Mouse (Mus musculus): ENCODE measurements at regions not wholly inside any gene's neighbourhood (a gene's known extent, or its start where the extent isn't known, plus 50 kb on each side); places are given as distances from the start of the nearest gene placed in this dataset.

DNA sequence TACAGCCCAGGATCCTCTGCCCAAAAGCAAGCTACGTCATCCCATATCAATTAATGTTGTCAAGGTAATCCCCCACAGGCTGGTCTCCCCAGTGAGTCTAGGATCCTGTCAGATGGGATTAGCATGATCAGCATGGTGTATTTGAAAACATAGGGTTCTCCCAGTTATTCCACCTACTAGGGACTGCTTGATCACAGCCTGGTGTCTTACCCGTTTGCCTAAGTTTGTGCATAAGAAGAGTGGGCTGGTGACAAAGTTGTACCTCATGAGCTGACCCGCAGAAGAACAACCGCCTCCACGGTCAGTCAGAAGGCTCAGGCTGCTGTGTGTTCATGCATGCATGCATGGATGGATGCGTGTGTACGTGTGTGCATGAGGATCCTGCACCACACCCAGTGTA, 108.9 kb upstream of the Tbx3 start:
- no peaks in the 10 kb centered on the region for H3K9me3 ChIP-seq
- H3K27me3 ChIP-seq (replicated peaks): no peaks in the 10 kb centered on the region; the same call in 1 of the 2 replicates
- no peak for ATAC-seq (ENCODE audit: insufficient read depth, low FRiP score, low read depth)
- no peak overlapping the region for H3K4me3 ChIP-seq (replicated peaks)
- H3K4me1 ChIP-seq: peaks cover 9% of the 10 kb centered on the region
- H3K36me3 ChIP-seq: no peaks in the 10 kb centered on the region
- no peak overlapping the region for H3K9ac ChIP-seq
- no peak overlapping the region for H3K27ac ChIP-seq
- WGBS: 90% methylated on average over 7 of the region's 7 CpGs
- H3K4me2 ChIP-seq: no peak overlapping the region

DNA sequence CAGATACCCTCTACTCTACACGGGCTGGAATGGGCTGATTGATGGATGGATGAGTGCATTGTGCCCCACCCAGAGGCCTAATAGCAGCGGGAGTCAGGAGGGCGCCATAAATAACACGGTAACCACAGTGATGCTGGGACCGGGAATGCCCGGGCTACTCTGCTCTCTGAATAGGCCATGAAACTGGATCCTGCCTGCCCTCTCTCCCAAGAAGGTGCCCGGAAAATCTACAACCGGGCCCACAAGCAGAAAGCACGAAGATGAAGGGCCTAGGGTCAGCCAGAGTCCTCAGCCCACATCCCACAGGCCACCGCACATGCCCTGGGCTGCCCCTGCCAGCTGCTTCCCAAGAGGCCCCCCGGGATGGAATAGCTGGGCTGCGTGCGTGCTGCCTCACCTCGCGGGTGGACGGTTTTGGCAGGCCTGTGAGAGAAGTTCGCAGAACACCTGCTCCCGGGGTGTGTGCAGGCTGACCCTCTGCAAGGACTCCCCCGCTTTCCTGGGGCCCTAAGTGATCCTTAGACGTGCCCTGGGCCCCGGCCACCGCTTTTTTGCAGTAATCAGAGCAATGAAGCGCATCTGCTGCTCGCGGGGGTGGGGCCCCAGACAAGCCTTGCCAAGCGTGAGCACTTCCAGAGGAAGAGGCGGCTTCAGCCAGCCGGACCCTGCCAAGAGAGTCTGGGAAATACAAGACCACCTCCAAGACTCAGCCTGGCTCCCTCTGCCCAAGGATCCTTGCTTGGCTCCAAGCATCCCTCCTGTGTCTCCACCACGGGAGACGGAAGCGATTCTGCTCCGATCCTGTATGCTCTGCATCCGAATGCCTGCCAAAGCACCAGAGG, 106.7 kb upstream of the Tbx3 start:
- 16% methylated on average over 33 of the region's 33 CpGs for WGBS
- Histone ChIP-seq H3K9ac (no peak overlapping the region), H3K9me3 (no peaks in the 10 kb centered on the region), H3K4me2 (peak overlapping the region; percentile 32), H3K27me3 (replicated peaks) (no peaks in the 10 kb centered on the region; the same call in 1 of the 2 replicates), H3K4me3 (replicated peaks) (0 out of 2 replicates have a peak overlapping the region, but pooled peaks have one; percentile 8), H3K27ac (no peak overlapping the region), H3K36me3 (no peaks in the 10 kb centered on the region), H3K4me1 (peaks cover 9% of the 10 kb centered on the region)
- no peak for ATAC-seq (ENCODE audit: insufficient read depth, low FRiP score, low read depth)

DNA sequence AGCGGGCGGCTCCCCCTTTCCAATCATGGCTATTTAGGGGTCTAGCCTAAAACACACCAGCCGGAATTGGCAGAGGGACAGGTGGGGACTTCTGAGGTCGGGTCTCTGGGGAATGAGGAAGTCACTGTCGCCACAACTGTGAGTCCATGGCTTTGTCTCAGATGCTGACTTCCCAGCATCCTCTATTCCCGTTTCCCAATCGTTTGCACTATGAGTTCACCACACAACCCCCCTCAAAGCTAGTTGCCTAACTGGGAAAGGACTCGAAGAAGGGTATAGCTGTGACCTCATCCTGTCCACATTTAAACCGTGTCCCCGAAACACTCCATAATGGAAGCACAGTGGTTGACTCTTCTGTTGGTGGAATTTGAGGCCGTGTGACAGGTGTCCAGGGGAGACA, 102.8 kb upstream of the Tbx3 start:
- WGBS: 78% methylated on average over 11 of the region's 11 CpGs
- Histone ChIP-seq H3K36me3 (no peaks in the 10 kb centered on the region), H3K4me1 (peaks cover 16% of the 10 kb centered on the region), H3K9me3 (no peaks in the 10 kb centered on the region), H3K27ac (no peak overlapping the region), H3K4me3 (replicated peaks) (no peak overlapping the region), H3K27me3 (replicated peaks) (no peaks in the 10 kb centered on the region; the same call in 1 of the 2 replicates), H3K9ac (no peak overlapping the region), H3K4me2 (no peak overlapping the region)
- ATAC-seq (ENCODE audit: insufficient read depth, low FRiP score, low read depth): no peak

DNA sequence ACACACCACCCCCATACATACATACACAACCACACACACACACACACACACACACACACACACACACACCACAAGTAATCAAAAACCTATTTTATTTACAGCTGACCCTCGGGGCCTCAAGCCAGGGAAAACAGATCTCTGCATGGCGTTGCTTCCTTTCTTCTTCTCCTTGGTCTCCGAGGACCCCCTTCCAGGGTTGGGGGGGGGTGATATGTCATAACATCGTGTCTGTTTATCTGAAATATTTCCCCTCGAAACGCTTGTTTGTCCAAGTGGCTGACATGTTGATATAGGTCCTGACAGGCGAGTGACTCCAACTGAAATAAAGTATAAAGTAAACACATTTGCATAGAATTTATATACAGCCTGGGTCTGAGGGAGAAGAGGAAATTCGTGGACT, 100.4 kb upstream of the Tbx3 start:
- Histone ChIP-seq H3K9ac (no peak overlapping the region), H3K27me3 (replicated peaks) (no peaks in the 10 kb centered on the region), H3K4me3 (replicated peaks) (no peak overlapping the region), H3K4me2 (no peak overlapping the region), H3K36me3 (no peaks in the 10 kb centered on the region), H3K27ac (no peak overlapping the region), H3K9me3 (no peaks in the 10 kb centered on the region), H3K4me1 (0 out of 2 replicates have a peak, but pooled peaks cover 7% of the 10 kb centered on the region)
- WGBS: 26% methylated on average over 8 of the region's 8 CpGs
- ATAC-seq (ENCODE audit: insufficient read depth, low FRiP score, low read depth): no peak

DNA sequence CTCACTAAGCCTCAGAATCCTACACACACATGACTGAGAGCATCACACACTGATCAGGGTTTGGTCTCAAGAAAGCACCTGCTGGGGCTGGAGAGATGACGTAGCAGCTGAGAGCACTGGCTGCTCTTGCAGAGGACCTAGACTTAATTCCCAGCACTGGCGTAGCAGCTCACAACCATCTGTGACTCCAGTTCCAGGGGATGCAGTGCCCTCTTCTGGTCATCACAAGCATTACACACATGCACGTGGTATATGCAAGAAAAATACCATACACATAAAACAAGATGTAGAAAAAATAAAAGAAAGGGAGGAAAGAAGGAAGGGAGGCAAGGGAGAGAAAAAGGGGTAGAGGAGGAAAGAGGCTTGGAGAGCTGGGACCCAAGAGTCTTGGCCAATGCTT, 98.8 kb upstream of the Tbx3 start:
- Histone ChIP-seq H3K4me2 (no peak overlapping the region), H3K4me1 (0 out of 2 replicates have a peak, but pooled peaks cover 7% of the 10 kb centered on the region), H3K27me3 (replicated peaks) (no peaks in the 10 kb centered on the region), H3K36me3 (no peaks in the 10 kb centered on the region), H3K27ac (no peak overlapping the region), H3K4me3 (replicated peaks) (no peak overlapping the region), H3K9ac (no peak overlapping the region), H3K9me3 (no peaks in the 10 kb centered on the region)
- WGBS: 95% methylated on average over 3 of the region's 3 CpGs
- no peak for ATAC-seq (ENCODE audit: insufficient read depth, low FRiP score, low read depth)

DNA sequence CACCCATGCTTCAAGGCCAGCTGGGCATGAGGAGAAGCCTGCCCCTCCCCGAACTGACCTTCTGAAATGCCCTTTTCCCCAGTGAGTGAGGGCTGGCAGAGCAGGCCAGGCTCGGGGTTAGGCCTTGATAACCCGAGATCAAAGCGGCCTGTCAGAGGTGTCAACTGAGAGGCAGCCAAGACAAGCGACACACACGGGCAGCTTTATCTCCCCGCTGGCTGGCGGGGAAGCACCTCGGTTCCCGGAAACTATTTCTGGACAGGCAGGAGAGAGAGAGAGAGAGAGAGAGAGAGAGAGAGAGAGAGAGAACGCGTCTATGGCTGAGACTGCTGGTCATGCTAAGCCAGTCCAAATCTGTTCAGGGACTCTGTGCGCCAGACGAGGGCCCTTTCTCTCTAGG, 95.3 kb upstream of the Tbx3 start:
- no peaks in the 10 kb centered on the region for H3K36me3 ChIP-seq
- no peak overlapping the region for H3K4me3 ChIP-seq (replicated peaks)
- H3K27ac ChIP-seq: no peak overlapping the region
- H3K9ac ChIP-seq: no peak overlapping the region
- no peaks in the 10 kb centered on the region for H3K27me3 ChIP-seq (replicated peaks)
- 0 out of 2 replicates have a peak, but pooled peaks cover 3% of the 10 kb centered on the region for H3K4me1 ChIP-seq
- 19% methylated on average over 14 of the region's 14 CpGs for WGBS
- ATAC-seq (ENCODE audit: insufficient read depth, low FRiP score, low read depth): no peak; the same call in 1 of the 2 replicates
- no peaks in the 10 kb centered on the region for H3K9me3 ChIP-seq
- no peak overlapping the region for H3K4me2 ChIP-seq

DNA sequence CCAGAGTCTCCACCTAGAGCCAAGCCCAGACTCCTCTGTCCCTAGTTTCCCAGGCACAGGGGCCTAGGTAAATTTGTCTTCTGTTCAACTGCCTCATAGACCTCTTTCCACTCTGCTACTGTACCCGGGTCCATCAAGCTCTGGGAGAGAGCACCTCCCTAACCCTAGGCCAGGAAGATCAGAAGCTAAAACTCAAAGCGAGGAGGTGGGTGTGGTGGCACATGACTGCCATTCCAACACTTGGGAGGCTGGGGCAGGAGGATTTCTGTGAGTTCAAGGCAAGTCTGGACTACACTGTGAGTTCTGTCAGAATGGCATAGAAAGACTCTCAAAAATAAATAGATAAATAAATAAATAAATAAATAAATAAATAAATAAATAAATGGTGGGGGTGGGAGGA, 91.2 kb upstream of the Tbx3 start:
- Histone ChIP-seq H3K27me3 (replicated peaks) (no peaks in the 10 kb centered on the region), H3K4me2 (no peak overlapping the region), H3K9me3 (no peaks in the 10 kb centered on the region), H3K27ac (no peak overlapping the region), H3K4me3 (replicated peaks) (no peak overlapping the region), H3K36me3 (no peaks in the 10 kb centered on the region), H3K4me1 (no peaks in the 10 kb centered on the region), H3K9ac (no peak overlapping the region)
- no peak for ATAC-seq (ENCODE audit: insufficient read depth, low FRiP score, low read depth)
- WGBS: 79% methylated on average over 2 of the region's 2 CpGs

DNA sequence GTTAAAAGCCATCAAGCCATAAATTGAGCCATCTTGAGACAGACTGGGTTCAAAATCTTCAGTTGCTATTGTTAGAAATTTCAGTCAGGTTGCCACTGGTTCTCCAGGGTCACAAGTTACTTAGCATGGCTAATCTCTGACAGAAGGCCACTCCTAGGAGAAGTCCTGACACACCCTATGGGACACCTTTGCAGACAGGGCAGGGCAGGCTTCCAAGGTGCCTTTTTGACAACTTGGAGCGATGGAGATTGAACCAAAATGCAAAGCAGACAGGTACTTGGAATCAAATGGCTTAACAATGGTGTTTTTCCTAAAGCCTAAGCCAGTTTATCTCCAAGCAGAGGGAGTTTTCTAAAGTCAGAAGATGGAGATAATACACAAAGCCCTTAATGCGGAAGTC, 90.7 kb upstream of the Tbx3 start:
- 71% methylated on average over 2 of the region's 2 CpGs for WGBS
- H3K9me3 ChIP-seq: no peaks in the 10 kb centered on the region
- no peak for ATAC-seq (ENCODE audit: insufficient read depth, low FRiP score, low read depth)
- H3K36me3 ChIP-seq: no peaks in the 10 kb centered on the region
- no peak overlapping the region for H3K4me2 ChIP-seq
- no peaks in the 10 kb centered on the region for H3K4me1 ChIP-seq
- no peak overlapping the region for H3K27ac ChIP-seq
- H3K27me3 ChIP-seq (replicated peaks): no peaks in the 10 kb centered on the region
- H3K4me3 ChIP-seq (replicated peaks): no peak overlapping the region
- no peak overlapping the region for H3K9ac ChIP-seq

DNA sequence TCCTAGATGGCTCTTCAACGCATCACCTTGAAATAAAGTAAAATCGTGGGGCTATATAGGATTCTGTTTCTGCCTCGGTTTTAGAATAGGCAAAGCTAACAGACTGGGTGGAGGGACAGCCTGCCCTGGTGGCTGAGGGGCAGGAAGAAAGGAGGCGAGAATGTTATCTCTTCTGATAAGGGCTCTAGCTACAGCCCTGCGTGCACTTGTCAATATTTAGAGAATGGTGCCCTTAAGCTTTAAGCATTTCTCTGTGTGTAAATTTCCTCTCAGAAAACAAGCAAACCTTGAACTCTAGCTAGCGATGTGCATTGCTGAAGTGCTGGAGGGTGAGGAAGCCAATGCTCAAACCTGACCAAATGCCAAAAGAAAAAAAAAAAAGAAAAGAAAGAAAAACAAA, 90.1 kb upstream of the Tbx3 start:
- no peaks in the 10 kb centered on the region for H3K27me3 ChIP-seq (replicated peaks)
- no peak overlapping the region for H3K4me2 ChIP-seq
- WGBS: 28% methylated on average over 6 of the region's 6 CpGs
- no peaks in the 10 kb centered on the region for H3K36me3 ChIP-seq
- no peak overlapping the region for H3K4me3 ChIP-seq (replicated peaks)
- no peak overlapping the region for H3K9ac ChIP-seq
- no peak for ATAC-seq (ENCODE audit: insufficient read depth, low FRiP score, low read depth)
- H3K27ac ChIP-seq: no peak overlapping the region
- no peaks in the 10 kb centered on the region for H3K4me1 ChIP-seq
- no peaks in the 10 kb centered on the region for H3K9me3 ChIP-seq

DNA sequence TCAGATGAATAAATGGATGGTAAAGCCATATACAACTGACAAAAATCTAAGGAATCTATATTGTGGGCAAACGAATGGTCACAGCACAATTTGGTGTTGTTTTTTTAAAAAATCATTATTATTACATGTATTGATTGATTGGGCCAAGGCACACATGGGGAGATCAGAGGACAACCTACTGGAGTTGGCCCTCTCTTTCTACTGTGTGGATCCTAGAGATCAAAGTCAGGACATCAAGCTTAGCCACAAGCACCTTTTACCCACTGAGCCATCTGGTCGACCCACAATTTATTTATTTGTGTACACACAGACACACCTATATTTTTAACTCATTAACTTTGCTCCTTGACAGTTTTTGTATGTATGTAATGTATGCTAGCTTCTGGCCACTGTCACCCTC, 89.7 kb upstream of the Tbx3 start:
- Histone ChIP-seq H3K9ac (no peak overlapping the region), H3K4me1 (no peaks in the 10 kb centered on the region), H3K9me3 (no peaks in the 10 kb centered on the region), H3K4me2 (no peak overlapping the region), H3K4me3 (replicated peaks) (no peak overlapping the region), H3K36me3 (no peaks in the 10 kb centered on the region), H3K27ac (no peak overlapping the region), H3K27me3 (replicated peaks) (no peaks in the 10 kb centered on the region)
- ATAC-seq (ENCODE audit: insufficient read depth, low FRiP score, low read depth): no peak
- WGBS: 28% methylated on average over 2 of the region's 2 CpGs

DNA sequence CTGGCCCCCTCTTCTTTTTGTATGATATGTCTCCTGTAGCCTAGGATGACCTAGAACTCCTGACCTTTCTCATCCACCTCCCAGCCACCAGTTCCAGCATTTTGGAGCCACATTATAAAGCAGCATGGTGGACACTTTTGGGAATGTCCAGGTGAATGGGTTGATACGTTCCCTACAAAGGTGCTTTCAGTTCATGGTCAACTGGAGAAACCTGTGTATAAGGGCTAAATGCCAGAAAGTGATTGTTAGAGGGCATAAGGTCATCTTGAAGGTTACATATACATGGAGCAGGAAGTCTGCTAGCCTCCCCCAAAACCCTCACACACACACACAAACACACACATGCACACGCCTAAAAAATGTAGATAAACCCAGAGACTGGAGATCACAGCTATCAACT, 86.1 kb upstream of the Tbx3 start:
- H3K4me2 ChIP-seq: no peak overlapping the region
- H3K4me1 ChIP-seq: peaks cover 5% of the 10 kb centered on the region; the same call in 1 of the 2 replicates
- no peak overlapping the region for H3K27ac ChIP-seq
- no peak overlapping the region for H3K9ac ChIP-seq
- no peak for ATAC-seq (ENCODE audit: insufficient read depth, low FRiP score, low read depth)
- H3K36me3 ChIP-seq: no peaks in the 10 kb centered on the region
- no peak overlapping the region for H3K4me3 ChIP-seq (replicated peaks)
- H3K9me3 ChIP-seq: no peaks in the 10 kb centered on the region
- 74% methylated on average over 2 of the region's 2 CpGs for WGBS
- H3K27me3 ChIP-seq (replicated peaks): no peaks in the 10 kb centered on the region

DNA sequence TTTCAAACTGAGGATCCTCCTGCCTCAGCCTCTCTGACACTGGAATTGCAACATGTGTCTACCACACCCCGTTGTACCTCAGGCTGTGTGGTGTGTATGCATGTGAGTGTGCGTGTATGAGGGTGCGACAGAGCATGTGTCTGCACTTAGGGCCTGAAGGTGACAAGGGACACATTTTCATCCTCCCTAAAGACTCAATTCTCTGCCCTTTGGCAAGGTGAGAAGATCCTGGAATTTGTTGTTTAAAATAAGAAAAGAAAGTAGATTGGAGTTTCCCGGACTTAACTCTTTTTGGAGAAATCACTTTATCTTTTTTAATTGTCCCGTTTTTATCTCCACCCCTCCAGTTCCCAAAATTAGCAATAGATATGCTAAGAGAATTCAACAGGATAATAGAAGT, 85.6 kb upstream of the Tbx3 start:
- Histone ChIP-seq H3K4me3 (replicated peaks) (no peak overlapping the region), H3K27ac (no peak overlapping the region), H3K9me3 (no peaks in the 10 kb centered on the region), H3K4me1 (peaks cover 5% of the 10 kb centered on the region; the same call in 1 of the 2 replicates), H3K4me2 (no peak overlapping the region), H3K9ac (no peak overlapping the region), H3K27me3 (replicated peaks) (no peaks in the 10 kb centered on the region), H3K36me3 (no peaks in the 10 kb centered on the region)
- WGBS: 86% methylated on average over 5 of the region's 5 CpGs
- ATAC-seq (ENCODE audit: insufficient read depth, low FRiP score, low read depth): no peak
